ENCODE assay signal across 12 mouse cellular contexts in genomic region chr10:69179341-69179740, GRCm38 (mm10).
"Had no signal": no experiment of that assay in that cellular context is flagged by ENCODE, and none has a peak within 500 bp of the region (broad histone marks: within the 10 kb centered on the region; RNA-seq: fewer than 3 reads in every experiment).

No protein-coding gene starts in this region.

- H3K4me3 ChIP-seq: kidney, embryonic 15.5 days; limb, embryonic 13.5 days; liver, embryonic 13.5 days; midbrain, embryonic 12.5 days; neural tube, embryonic 13.5 days had no signal

- H3K4me1 ChIP-seq: kidney, embryonic 15.5 days; limb, embryonic 13.5 days; liver, embryonic 13.5 days; midbrain, embryonic 12.5 days; neural tube, embryonic 13.5 days had no signal

- H3K4me2 ChIP-seq: kidney, embryonic 15.5 days; limb, embryonic 13.5 days; liver, embryonic 13.5 days; midbrain, embryonic 12.5 days; neural tube, embryonic 13.5 days had no signal

- ATAC-seq: midbrain, embryonic 16.5 days had no signal

- DNase-seq: kidney, postnatal 14 days; left cerebral cortex, postnatal 4 days; liver, embryonic 13.5 days; lung, adult 18-20 months; retina, postnatal 1 day; right cerebral cortex, postnatal 4 days; spleen, adult 18-20 months had no signal

- H3K9me3 ChIP-seq: midbrain, embryonic 12.5 days; neural tube, embryonic 13.5 days had no signal

- H3K27ac ChIP-seq: kidney, embryonic 15.5 days; limb, embryonic 13.5 days; liver, embryonic 13.5 days; midbrain, embryonic 12.5 days; neural tube, embryonic 13.5 days had no signal

- H3K36me3 ChIP-seq: kidney, embryonic 15.5 days; limb, embryonic 13.5 days; liver, embryonic 13.5 days; midbrain, embryonic 12.5 days; neural tube, embryonic 13.5 days had no signal

- H3K9ac ChIP-seq: kidney, embryonic 15.5 days; limb, embryonic 13.5 days; liver, embryonic 13.5 days; midbrain, embryonic 12.5 days; neural tube, embryonic 13.5 days had no signal

- H3K27me3 ChIP-seq: kidney, embryonic 15.5 days; limb, embryonic 13.5 days; liver, embryonic 13.5 days; midbrain, embryonic 12.5 days; neural tube, embryonic 13.5 days had no signal
